Mouse (Mus musculus) ES-Bruce4 (cell line): Measurements from ENCODE around the gene Cnksr1. TPM values are rescaled to one million over a fixed set of nuclear protein-coding genes. Genes with fewer than 3 reads are reported as not detected.
A peak's percentile ranks its signal among the peaks of the same experiment; 100 is the strongest.

Experiments used
- H3K27ac ChIP-seq: 2 replicates; pipeline ENCODE4 v1.5.1; 2012; ENCODE audit warnings: low read length, inconsistent platforms; ENCODE audit not compliant: insufficient read depth
- H3K27me3 ChIP-seq: 2 replicates; pipeline ENCODE4 v1.6.1; 2012; ENCODE audit warnings: mild to moderate bottlenecking, low read length, inconsistent platforms; ENCODE audit not compliant: control insufficient read depth, poor library complexity, insufficient read depth, severe bottlenecking
- H3K36me3 ChIP-seq: 2 replicates; pipeline ENCODE4 v1.6.1; 2012; ENCODE audit warnings: inconsistent platforms, mild to moderate bottlenecking, low read length, moderate library complexity; ENCODE audit not compliant: control insufficient read depth, poor library complexity, insufficient read depth, severe bottlenecking
- H3K4me1 ChIP-seq: one replicate; pipeline ENCODE4 v1.8.1; 2011; ENCODE audit warnings: low read length; ENCODE audit not compliant: control insufficient read depth, insufficient read depth
- H3K4me3 ChIP-seq: 2 replicates; pipeline ENCODE4 v1.5.1; 2011; ENCODE audit warnings: low read depth, mild to moderate bottlenecking, low read length
- H3K9ac ChIP-seq: 2 replicates; pipeline ENCODE4 v1.6.1; 2012; ENCODE audit warnings: low read depth, mild to moderate bottlenecking, inconsistent platforms; ENCODE audit not compliant: poor library complexity, severe bottlenecking
- H3K9me3 ChIP-seq: replicated peaks from 2 replicates; pipeline ENCODE4 v1.6.1; 2012; ENCODE audit warnings: mild to moderate bottlenecking, low read length, inconsistent platforms; ENCODE audit not compliant: control insufficient read depth, poor library complexity, insufficient read depth, severe bottlenecking
- CTCF ChIP-seq: IDR thresholded peaks from one replicate; pipeline ENCODE4 v1.8.1; 2011; ENCODE audit warnings: low read depth, low read length
- EP300 ChIP-seq: IDR thresholded peaks from 2 replicates; pipeline ENCODE4 v1.6.1; 2011; ENCODE audit warnings: low read depth, low read length; ENCODE audit not compliant: insufficient read depth
- POLR2A ChIP-seq: IDR thresholded peaks from one replicate; pipeline ENCODE4 v1.8.1; 2011; ENCODE audit warnings: low read length; ENCODE audit not compliant: insufficient read depth
- polyA plus RNA-seq: library from polyadenylated mRNA; stranded (reverse); fragments of >200 nt; gene quantifications from 2 replicates; pipeline ENCODE4 v1.2.4, GENCODE M21; 2011; ENCODE audit warnings: low read depth; ENCODE audit not compliant: missing spikeins, insufficient read depth, insufficient read length

Cnksr1 gene
- polyA plus RNA-seq, 1 experiment, result 10.4 TPM

GRCm38 (mm10) chr4:134250930-134251240, 12.7 kb upstream of the Cnksr1 start:
- Histone ChIP-seq H3K4me3 (peak overlapping the region; percentile 54), H3K36me3 (no peaks in the 10 kb centered on the region), H3K9me3 (no peaks in the 10 kb centered on the region), H3K4me1 (peaks cover 6% of the 10 kb centered on the region), H3K27me3 (peaks cover 9% of the 10 kb centered on the region), H3K9ac (peak overlapping the region; percentile 62), H3K27ac (no peak overlapping the region)
- TF ChIP-seq CTCF (no peak), POLR2A (no peak), EP300 (no peak)

DNA sequence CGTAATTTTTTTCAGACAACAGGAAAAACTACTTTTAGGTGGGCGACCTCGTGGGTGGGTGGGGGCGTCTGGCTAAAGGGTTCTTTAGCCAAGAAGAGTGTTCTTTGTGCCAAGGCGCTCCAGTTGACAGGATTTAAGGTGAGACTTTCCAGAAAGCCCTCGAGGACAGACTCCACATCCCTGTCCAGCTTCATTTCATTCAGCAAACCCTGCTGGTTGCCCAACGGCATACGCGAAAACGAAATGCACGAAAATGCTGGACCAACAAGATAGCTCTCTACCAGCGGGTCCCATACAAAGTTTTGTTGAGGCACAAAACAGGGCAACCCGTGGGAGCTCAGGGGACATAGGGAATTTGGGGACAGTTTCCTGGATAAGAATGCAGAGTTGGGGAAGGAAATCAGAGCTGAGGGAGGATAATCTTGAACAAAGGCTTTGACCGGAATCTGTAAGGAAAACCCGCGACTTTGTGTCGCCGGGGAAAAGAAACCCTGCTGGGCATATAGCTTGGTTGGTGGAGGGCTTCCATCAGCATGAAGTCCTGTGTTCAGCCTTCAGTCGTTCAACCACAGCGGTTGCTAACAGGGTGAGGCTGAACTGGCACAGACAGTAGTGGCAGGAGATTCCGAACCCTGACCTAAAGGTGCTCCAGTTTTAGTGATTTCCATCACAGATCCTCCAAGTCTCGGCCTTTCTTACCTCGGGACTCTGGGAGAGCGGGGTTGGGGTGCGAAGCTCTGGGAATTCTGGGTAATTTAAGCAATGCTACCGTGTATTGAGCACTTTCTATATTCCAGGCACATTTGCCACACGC, 12.1 kb upstream of the Cnksr1 start:
- no peak overlapping the region for H3K27ac ChIP-seq
- peak overlapping the region; percentile 67 for H3K9ac ChIP-seq

DNA sequence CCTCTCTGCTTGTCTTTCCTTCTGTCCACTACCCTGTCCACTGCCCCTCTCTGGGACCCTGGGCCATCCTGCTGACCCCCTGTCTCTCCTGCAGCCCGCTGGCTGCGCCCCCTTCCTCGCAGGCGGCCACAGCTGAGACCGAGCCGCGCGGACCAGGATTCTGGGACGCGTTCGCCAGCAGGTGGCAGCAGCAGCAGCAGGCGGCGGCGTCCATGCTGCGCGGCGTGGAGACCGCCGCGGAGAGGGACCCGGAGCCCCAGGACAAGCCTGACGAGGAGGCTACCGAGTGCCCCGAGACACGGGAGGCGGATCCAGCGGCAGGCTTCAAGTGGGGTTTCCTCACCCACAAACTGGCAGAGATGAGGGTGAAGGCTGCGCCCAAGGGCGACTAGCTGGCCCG, 11.5 kb upstream of the Cnksr1 start:
- H3K27ac ChIP-seq, result no peak overlapping the region
- peaks cover 9% of the 10 kb centered on the region for H3K27me3 ChIP-seq
- peak overlapping the region; percentile 56 for H3K4me3 ChIP-seq
- peaks cover 3% of the 10 kb centered on the region for H3K4me1 ChIP-seq
- no peaks in the 10 kb centered on the region for H3K36me3 ChIP-seq
- H3K9me3 ChIP-seq, result no peaks in the 10 kb centered on the region
- H3K9ac ChIP-seq, result peak overlapping the region; percentile 67
- peak; percentile 73 for TF ChIP-seq CTCF
- TF ChIP-seq EP300, result no peak

More for the DNA sequence above, 12.1 kb upstream of the Cnksr1 start:
- H3K36me3 ChIP-seq, result no peaks in the 10 kb centered on the region
- no peak for TF ChIP-seq POLR2A
- no peak for TF ChIP-seq CTCF
- TF ChIP-seq EP300, result no peak
- no peaks in the 10 kb centered on the region for H3K9me3 ChIP-seq
- peaks cover 9% of the 10 kb centered on the region for H3K27me3 ChIP-seq
- H3K4me3 ChIP-seq, result peak overlapping the region; percentile 56
- H3K4me1 ChIP-seq, result peaks cover 5% of the 10 kb centered on the region

GRCm38 (mm10) chr4:134246719-134247258, 8.6 kb upstream of the Cnksr1 start, which contains the start of gene Gm30191:
TSS of gene Gm30191 (plus strand) at chr4:134246935.
- TF ChIP-seq CTCF (no peak), POLR2A (no peak), EP300 (no peak)
- no peak within 1 kb of the TSS for H3K27ac ChIP-seq
- H3K27me3 ChIP-seq, result peaks cover 9% of the 10 kb centered on the region
- no peaks in the 10 kb centered on the region for H3K4me1 ChIP-seq
- H3K4me3 ChIP-seq, result no peak within 1 kb of the TSS
- no peak within 1 kb of the TSS; the same call in 1 of the 2 replicates for H3K9ac ChIP-seq
- H3K36me3 ChIP-seq, result no peaks in the 10 kb centered on the region
- H3K9me3 ChIP-seq, result no peaks in the 10 kb centered on the region

DNA sequence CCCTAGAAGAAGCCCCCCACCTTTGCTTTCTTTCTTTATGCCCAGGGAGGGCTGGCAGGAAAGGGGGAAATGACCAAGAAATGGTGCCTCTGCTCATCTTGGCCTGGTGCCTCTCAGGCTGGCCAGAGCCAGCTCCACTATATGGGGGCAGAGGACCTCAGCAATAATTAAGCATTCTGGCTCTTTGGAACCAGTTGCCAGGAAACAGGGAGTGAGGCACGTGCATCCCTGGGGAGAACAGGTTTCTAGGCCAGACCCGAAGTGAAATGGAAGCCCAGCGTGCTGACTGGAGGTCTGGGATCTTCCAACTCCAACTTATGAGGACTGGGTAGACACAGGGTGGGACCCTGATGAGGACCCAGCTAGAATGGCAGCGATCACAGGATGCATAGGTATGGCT, 8.1 kb upstream of the Cnksr1 start:
- H3K27ac ChIP-seq, result no peak overlapping the region
- H3K4me1 ChIP-seq, result no peaks in the 10 kb centered on the region
- TF ChIP-seq EP300 (no peak), POLR2A (no peak), CTCF (no peak)
- H3K36me3 ChIP-seq, result no peaks in the 10 kb centered on the region
- H3K9me3 ChIP-seq, result no peaks in the 10 kb centered on the region
- peaks cover 8% of the 10 kb centered on the region for H3K27me3 ChIP-seq
- H3K4me3 ChIP-seq, result no peak overlapping the region
- H3K9ac ChIP-seq, result no peak overlapping the region

GRCm38 (mm10) chr4:134245148-134245843, 7.1 kb upstream of the Cnksr1 start, which contains the start of gene Zfp593:
TSS of gene Zfp593 (minus strand) at chr4:134245592.
- no peak within 1 kb of the TSS for H3K27ac ChIP-seq
- TF ChIP-seq POLR2A (peak; percentile 9), CTCF (peak; percentile 78), EP300 (no peak)
- H3K36me3 ChIP-seq, result no peaks in the 10 kb centered on the region
- H3K9ac ChIP-seq, result peak within 1 kb of the TSS; percentile 74
- no peaks in the 10 kb centered on the region for H3K27me3 ChIP-seq
- peak within 1 kb of the TSS; percentile 93 for H3K4me3 ChIP-seq
- H3K4me1 ChIP-seq, result no peaks in the 10 kb centered on the region
- H3K9me3 ChIP-seq, result no peaks in the 10 kb centered on the region
